Mouse (Mus musculus) left cerebral cortex, postnatal 25 days (tissue): ENCODE measurements at regions not wholly inside any gene's neighbourhood (a gene's known extent, or its start where the extent isn't known, plus 50 kb on each side); places are given as distances from the start of the nearest gene placed in this dataset.

Experiments used
- DNase-seq, 2 experiments: peaks; one replicate each; pipeline ENCODE4 v3.0.0; 2022; ENCODE audit warnings: low spot score in 2 of 2, mixed read lengths in 1 of 2
- intact Hi-C: fragments of 180-260 bp; cut with DNase I; formaldehyde crosslinking; loops from one replicate; pipeline ENCODE4 v1.15.1; 2025

DNA sequence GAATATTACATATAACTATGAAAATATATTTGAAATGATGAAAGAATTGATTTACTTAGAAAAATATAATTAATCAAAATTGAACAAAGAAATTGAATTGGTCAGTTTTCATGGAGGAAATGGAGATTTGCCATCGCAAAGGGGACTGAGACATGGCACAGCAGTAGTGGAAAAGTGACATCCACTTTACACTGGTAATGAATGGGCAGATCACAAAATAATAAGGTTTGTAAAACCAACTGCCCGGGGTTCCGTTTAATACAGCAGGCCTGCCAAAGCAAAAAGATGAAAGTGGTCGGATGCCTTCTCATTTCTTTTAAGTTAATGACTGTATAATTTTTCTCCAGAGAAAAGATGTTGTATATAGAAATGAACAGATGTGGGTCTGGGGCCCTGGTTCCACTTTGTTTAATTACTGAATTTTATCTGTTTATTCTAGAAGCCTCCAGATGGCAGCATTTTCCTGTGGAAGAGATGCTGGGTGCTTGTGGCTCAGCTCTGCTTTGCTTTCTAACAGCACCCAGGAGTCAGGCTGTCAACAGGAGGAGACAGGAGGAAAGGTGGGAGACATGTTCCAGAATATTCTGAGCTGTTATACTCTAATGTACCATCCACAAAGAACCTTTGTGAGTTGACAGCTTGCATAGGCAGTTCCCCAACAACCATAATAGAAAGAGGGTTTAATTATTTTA, 75.6 kb upstream of the Fbxl17 start:
- DNase-seq: peak; percentile 61 to 73
- intact Hi-C loops: no loop called here

DNA sequence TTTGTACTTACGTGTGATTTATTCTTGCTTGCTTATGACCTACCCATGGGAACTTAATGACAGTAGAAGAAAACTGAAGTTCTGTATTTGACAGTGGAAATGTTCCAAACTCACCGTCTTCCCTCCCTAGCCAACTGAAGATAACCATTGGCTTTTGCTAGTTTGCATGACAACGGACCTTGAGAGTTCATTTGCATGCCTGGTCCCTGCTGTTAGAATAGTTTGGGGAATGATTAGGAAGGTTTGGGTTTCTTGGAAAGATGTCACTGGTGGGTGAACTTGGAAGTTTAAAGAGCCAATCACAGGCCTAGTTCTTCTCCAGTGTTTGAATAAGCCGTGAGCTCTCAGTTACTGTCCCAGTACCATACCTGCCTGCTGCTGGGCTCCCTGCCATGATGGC, 83.1 kb upstream of the Fbxl17 start:
- intact Hi-C loops: no loop called here
- no peak for DNase-seq

DNA sequence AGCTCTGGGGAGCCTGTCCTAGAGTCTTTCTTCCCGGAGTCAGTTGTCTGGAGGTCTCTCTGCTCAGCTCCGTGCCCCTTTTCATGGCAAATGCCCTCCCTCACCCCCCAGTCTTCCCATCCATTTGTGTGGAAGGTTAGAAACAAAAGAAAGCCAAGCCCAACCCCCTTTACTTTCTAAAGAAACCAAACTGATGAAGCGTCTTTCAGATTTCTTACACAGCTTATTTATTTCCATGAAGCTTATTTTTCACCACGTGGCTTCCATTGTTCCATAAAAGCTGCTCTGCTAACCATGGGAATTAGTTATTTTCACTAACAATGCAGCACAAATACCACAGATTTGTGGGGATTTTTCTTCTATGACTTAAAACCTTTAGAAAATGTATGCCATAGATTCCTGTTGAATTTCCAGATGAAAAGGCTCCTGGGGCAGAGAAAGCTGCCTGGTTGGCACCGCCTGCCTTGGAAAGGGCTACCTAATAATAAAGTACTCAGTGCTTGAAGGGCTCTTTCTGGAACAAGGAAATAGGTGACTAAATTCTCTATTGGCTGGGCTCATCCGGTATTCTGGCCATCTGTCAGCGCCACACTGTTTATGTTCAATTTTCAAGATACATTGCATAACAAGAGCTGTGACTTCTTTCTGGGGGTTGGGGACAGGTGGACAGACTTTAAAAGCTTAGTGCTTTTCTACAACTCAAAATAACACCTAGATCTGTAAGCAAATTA, 107.4 kb upstream of the Fbxl17 start:
- no peak for DNase-seq
- intact Hi-C loops: no loop called here

DNA sequence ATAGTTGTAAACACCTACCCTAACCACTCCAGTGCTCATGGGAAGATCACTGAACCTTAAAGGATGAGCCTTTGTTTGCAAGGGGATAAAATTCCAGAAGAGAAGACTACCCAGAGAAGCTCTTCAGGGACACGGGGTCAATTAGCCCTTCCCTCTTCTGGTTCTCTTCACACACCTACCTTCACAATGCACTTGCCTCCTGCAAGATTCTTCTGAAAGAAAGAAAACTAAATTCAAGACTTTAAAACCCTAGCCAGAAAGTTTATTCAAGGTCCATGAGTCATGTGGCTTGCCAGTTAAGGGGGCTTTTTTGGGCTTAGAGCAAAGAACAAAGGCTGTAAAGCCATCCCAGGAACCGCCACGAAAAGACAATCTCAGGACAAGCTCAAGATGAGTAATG, 122.9 kb upstream of the Fbxl17 start:
- intact Hi-C loops: no loop called here

DNA sequence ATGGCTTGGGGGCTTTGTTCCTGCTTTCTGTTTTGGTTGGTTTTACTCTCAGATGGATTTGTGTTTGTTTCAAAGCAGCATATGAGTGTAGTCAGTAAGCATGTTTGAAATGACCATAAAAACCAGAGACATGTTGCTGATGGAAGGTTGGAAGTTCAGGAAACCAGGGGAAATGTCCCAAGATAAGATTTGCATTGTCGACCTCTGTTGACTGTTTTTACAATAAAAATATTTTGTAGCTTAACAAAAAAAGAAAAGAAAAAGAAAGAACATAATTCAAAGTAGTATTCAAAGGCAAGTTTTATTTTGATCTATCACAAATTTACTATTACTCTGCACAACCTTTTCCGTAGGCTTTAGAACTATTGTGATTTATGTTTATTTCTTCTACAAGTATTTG, 137.8 kb upstream of the Fbxl17 start:
- no peak for DNase-seq
- intact Hi-C loops: no loop called here

More for the DNA sequence above, 122.9 kb upstream of the Fbxl17 start:
- no peak for DNase-seq

DNA sequence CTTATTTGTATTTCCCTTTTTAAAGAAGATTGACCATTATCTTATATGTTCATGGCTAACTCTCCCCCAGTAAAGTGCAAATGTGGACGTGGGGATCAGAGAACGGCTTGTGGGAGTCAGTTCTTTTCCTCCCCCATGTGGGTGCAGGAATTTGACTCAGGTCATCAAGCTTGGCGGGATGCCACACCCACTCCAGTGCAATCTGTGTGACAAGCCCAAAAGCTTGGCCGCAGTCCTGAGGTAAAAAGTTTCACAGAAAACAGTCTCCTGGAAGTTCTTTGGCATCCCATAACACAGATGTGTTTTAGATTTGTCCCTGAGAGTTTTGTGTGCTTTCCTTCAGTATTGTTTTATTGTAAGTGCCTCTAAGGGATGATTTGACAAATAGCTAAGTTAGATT, 144.6 kb upstream of the Fbxl17 start:
- DNase-seq: no peak

DNA sequence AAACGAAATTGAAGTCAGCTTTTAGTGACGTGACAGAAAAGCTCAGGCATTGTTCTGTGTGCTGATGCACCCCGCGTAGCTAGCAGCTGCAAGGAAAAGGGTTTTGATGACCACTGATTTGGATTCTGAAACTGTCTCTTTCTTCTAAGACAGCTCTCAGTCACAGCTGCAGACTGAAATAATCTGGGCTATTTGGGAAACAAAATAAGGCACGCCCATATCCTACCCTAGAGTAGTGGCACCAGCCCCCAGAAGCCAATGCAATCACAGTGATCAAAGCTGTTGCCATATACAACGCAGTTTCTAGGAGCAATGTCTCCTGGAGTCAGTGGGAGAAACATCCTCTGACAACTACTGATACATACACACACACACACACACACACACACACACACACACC, 157.9 kb upstream of the Fbxl17 start:
- intact Hi-C loops: no loop called here
- no peak for DNase-seq

More for the DNA sequence above, 144.6 kb upstream of the Fbxl17 start:
- intact Hi-C loops: no loop called here

DNA sequence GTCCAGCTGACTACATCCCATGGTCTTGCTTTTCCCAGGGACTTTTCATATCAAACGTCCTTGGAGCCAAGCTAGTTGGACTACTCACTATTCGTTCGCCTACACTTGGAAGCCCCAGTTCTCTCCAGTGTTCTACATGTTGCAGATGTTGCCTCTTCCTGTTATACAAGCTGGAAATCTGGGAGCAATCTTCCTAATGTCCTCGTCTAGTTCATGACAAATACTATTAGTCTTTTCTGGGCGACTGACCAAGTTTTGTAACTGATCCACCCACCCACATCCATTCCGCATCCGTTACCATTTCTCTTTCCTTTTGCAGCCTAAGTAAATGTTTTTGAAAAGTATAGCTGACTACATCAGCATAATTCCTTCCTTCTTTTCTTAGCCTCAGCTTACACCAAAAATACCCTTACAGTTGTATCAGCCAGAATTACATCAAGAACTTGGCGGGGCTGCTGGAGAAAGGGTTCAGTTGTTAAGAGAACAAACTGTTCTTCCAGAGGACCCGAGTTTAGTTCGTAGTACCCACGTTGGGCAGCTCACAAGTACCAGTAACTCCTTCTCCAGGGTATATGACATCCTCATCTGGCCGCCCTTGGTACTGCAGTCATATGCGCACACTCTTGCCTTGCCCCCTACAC, 161.1 kb upstream of the Fbxl17 start:
- peak; percentile 54 to 90 for DNase-seq
- intact Hi-C loops: loop anchor here (5.0 kb wide), 1 partner anchor 61 kb away; no protein-coding TSS in a partner anchor

DNA sequence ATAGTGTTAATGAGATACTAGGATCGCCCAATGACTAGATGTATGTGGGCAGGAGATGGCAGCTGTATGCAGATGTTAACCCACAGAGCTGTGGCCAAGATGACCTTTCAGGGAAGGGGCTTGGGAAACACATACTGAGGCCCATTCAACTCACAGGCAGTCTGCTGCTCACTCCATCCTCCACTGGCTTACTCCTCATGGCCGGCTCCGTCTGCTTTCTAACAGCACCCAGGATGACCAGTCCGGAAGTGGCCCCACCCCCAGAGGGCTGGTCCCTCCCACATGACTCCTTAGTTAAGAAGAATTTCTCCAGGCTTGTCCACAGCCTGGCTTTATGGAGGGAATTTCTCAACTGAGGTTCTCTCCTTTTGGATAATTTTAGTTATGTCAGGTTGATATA, 161.8 kb upstream of the Fbxl17 start:
- intact Hi-C loops: loop anchor here (5.0 kb wide), 1 partner anchor 61 kb away; no protein-coding TSS in a partner anchor
- DNase-seq: no peak

DNA sequence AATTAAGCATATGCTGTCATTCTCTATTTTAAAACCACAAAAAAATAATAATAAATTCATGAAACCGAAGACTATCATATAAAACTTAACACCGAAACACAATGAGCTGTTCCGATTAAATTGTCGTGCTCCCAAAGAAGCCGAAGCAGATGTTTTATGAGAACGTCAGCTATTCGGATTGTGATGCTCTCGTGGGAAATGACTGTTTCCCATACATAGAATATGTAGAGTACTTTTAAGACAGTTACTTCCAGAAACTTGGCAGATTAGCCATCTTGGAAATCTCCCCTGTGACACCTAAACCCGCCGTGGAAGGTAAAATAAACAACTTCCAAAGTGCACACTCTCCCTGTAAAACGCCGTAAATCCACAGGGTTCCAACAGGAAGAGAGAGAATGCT, 162.4 kb upstream of the Fbxl17 start:
- intact Hi-C loops: loop anchor here (5.0 kb wide), 1 partner anchor 60 kb away; no protein-coding TSS in a partner anchor
- DNase-seq: no peak

DNA sequence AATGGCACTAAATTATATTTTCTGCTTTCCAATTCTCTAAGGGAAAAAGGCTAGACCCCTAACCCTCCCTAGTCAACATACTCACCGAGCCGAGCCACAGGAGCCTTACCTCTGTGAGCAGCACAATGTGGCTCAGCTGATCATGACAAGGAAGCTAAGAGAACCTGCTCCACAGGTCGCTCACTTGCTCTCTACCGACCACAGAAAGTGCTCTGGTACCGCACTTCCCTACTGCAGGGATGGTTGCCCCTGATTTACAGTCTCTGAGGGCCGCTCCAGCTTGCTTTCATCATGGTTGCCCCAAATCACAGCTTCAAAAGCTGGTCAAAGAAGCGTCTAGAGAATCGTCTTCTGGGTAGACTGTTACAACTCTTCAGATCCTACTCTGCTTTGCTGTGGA, 177.0 kb upstream of the Fbxl17 start:
- no peak for DNase-seq
- intact Hi-C loops: no loop called here

DNA sequence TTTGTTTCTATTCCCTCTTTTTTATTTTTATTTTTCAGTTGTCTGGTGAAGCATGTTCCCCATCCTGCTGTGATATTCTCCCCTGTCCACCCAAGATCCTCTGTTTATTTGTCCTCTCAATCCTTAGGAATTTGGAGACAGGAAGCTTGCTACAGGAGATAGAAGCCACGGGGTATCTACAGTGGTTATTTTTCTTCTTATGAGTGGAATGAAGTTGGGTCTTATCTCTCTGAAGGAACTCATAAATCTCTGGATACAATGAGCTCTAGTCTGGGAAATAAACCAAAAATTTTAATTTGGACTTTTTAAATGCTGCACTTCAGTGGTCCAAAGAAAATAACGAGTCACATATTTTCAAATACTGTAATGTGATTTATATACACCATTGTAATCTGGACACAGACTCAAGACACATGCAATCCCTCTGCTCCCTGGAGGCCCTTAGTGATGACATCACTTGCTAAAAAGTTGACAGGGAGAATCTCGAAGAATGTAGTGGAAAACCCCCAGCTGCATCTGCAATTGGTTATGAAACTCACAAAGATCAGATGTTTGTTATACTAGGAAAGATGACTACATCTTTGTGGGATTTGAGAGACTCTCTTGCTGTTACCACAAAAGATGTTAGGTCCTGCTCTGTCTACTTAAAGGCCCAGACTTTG, 178.3 kb upstream of the Fbxl17 start:
- intact Hi-C loops: no loop called here

DNA sequence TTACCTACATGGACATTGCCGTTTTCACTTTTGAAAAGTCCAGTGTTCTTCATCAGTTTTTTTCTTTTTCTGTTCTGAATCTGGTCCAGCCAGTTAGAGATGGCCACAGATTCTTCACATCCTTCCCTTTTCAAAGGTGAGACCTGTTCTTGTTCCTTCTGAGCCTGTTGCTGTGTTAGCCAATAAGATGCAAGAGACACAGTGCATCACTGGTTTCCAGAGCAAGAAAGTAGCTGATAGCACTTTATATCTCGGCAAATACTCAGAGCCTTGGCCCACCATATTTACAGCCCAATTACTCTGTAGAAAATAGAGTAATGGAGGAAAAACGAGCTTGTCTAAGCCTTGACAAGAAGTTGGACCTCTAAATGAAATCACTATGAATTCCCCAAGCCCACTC, 180.7 kb upstream of the Fbxl17 start:
- intact Hi-C loops: no loop called here
- DNase-seq: no peak

More for the DNA sequence above, 178.3 kb upstream of the Fbxl17 start:
- no peak for DNase-seq

DNA sequence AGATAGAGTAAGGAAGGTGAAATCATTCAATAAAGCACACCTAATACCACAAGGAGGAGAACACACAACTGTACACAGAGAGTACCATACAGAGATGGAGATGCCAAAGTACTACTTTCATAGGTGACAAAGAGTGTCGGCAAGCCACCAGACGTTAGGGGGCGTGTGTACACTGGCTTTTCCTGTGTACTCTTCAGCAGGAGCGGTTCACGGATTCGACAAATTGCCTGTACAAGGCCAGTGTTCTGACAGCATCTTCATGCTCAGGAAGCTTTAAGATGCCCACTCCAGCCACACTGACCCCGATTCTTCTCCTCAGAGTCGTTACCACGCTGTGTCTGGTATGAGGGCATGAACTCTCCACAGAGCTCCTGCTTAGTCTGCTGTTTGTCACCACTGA, 179.5 kb upstream of the Fer start:
- intact Hi-C loops: no loop called here
- no peak for DNase-seq

DNA sequence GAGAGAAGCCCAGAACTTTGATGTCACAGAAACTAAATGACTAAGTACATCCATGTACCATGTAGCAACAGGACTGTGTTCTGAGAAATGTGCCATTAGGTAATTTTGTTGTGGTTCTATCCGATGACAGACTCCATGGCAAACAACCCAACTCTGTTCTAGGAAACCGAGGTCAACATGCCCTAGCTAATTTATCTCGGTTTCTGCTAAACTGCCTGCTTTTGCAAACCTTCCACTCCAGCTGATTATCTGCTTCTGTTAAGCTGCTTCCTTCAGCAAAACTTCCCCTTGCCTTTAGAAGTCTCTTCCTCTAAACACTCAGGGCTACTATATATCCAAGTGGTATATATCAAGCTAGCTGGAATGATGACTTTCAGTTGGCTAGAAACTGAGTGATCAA, 178.8 kb upstream of the Fer start:
- no peak for DNase-seq
- intact Hi-C loops: no loop called here

DNA sequence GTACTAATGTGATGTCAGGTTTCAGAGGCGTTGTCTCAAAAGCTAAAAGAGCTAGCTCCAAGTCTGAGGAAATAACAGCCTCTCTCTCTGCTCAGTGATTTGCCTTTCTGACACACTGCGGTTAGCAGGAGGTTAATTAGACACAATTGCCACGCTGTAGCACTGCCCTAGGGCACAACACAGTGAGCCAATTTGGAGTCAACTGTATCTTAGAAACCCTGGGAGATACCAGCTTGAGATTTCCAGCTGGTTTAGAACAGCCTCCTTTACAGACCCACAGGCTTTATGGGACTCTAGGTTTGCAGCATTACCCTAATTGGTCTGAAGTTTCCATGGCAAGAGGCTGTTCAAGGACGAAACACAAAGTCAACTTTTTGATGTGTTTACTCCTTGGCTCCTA, 176.9 kb upstream of the Fer start:
- no peak for DNase-seq
- intact Hi-C loops: no loop called here

DNA sequence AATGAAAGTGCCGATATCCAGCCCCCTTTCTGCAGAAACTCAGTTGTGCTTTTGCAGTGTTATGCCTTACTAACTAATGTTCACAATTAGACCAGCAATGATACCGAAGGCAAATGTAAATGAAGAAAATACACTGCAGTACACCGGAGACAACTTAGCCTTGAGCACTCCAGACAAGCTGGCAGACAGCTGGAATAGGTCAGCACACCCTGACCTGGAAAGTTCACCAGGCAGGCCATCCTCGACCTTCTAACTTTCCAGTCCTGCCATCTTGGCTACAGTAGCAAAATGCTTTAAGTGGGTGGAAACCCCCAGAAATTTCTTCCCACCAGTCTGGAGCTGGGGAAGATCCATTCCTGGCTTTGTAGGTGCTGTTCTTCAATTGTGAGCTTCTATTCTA, 176.5 kb upstream of the Fer start:
- intact Hi-C loops: no loop called here
- no peak for DNase-seq

DNA sequence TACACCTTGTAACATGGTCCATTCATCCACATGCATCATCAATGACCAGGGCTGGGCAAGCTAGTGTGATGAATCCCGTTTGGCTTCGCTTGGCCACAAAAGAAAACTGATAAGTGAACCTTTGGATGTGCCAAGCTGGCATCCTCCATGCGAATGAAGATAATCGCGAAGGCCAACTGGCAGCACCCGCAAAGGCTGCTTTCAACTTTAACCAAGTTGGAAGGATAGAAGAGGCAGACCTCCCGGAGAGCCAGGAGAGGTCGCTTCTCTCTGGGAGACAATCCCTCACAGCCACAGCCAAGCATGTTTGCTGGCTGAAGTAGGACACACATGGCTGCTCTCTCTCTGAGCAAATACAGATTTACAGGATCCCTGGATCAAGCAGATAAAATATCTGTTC, 173.6 kb upstream of the Fer start:
- no peak for DNase-seq
- intact Hi-C loops: no loop called here

DNA sequence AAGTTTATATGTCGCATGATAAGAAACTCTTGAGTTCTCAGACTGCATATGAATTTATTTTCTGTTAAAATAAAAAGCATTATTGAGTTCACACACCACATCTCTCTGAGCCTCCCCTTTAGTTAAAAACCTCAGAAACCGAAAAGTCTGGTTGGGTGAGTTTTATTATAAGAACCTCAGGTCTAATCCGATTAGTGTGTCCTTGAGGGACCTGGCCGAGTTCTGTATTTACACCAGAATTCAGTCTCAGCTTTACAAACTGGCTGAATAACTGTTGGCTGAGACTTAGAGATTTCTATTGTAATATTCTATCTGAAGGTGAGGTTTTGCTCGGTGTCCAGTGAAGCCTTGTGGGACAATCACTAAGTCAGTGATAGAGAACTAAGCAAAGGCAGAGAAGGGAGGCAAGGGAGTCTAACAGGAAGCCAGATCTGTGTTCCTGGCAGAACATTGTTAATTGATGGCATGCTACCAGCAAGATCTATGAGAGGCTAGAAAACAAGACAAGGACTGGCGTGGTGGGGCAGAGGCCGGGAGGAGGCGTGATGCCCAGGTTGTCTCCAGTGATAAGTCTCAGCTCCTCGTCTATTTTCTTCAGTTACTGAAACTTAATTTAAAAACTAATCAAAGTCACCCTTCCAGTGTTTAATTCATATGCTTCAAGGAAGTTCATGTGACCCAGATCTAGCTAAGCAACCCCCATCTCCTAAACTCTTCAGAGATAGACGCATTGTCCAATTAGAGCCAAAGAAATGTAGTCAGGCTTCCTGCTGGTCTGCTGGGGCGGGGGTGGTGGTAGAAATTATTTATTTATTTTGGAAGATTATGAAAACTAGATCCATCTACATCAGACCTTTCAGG, 171.8 kb upstream of the Fer start:
- intact Hi-C loops: no loop called here
- no peak for DNase-seq

DNA sequence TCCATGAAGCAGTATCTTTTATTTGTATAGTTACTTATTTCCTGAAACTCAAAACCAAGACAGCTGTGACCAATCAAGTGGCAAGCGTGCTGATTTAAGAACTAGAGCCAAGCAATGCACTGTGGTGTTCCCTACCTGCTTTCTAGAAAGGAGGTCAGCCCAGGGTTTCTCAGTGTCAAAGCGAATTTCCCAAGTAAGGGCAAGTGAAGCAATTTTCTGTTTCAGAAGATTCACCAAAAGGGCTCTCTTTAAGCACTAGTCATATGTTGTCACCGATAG, 171.2 kb upstream of the Fer start:
- no peak for DNase-seq
- intact Hi-C loops: no loop called here
